Mouse (Mus musculus): ENCODE measurements around the gene Cand2. TPM values are rescaled to one million over a fixed set of nuclear protein-coding genes. Genes with fewer than 3 reads are reported as not detected.

Cand2 gene
- total and polyA plus RNA-seq, 3 experiments = 3.6 to 17.1 (median 7.8) TPM

- TF ChIP-seq MEF2A (IDR thresholded peaks at IDR 0.05; ENCODE audit: borderline replicate concordance, low read depth, low read length) (no peak), ZMIZ1 (IDR thresholded peaks at IDR 0.05; ENCODE audit: low read depth, low read length) (no peak), IRF4 (IDR thresholded peaks at IDR 0.05; ENCODE audit: low read depth, low read length) (no peak), TCF12 (IDR thresholded peaks at IDR 0.05; ENCODE audit: low read depth, low read length) (no peak), RAD21 (IDR thresholded peaks at IDR 0.05; ENCODE audit: low read depth, low read length) (peak; percentile 27), JUND (conservative IDR thresholded peaks at IDR 0.05; ENCODE audit: low read depth, low read length) (no peak), JUN (IDR thresholded peaks at IDR 0.05; ENCODE audit: insufficient read depth, low read depth, low read length) (no peak), E2F4 (IDR thresholded peaks at IDR 0.05; ENCODE audit: insufficient replicate concordance, low read depth, low read length) (no peak), NELFE (IDR thresholded peaks at IDR 0.05; ENCODE audit: low read depth, low read length) (no peak)
These were observed 80.1 kb downstream of the Cand2 start (continued) for GRCm38 (mm10) chr6:115854432-115854831.

Other genes with a start within 250 kb of the Cand2 start
- gene Tsen2, start 229.9 kb upstream of the Cand2 start, total RNA-seq (2012; rRNA removed) = 17.2 and 18.4 TPM in 2 replicates
- gene Tsen2, start 229.9 kb upstream of the Cand2 start, total RNA-seq (2014; rRNA removed) = 18.2 and 20.4 TPM in 2 replicates
- gene Tsen2, start 229.9 kb upstream of the Cand2 start, polyA plus RNA-seq (2012; ENCODE audit: insufficient read length, low read depth) = 30.1 and 33.8 TPM in 2 replicates
- gene Mkrn2os, start 182.0 kb upstream of the Cand2 start, total RNA-seq (2012; rRNA removed) = not detected in 2 replicates
- not detected in 2 replicates for gene Mkrn2os, start 182.0 kb upstream of the Cand2 start, total RNA-seq (2014; rRNA removed)
- gene Mkrn2os, start 182.0 kb upstream of the Cand2 start, polyA plus RNA-seq (2012; ENCODE audit: insufficient read length, low read depth) = not detected in 2 replicates
- gene Mkrn2, start 172.6 kb upstream of the Cand2 start, total RNA-seq (2012; rRNA removed) = 11.7 and 14.6 TPM in 2 replicates
- gene Mkrn2, start 172.6 kb upstream of the Cand2 start, total RNA-seq (2014; rRNA removed) = 45.8 and 49.8 TPM in 2 replicates
- gene Mkrn2, start 172.6 kb upstream of the Cand2 start, polyA plus RNA-seq (2012; ENCODE audit: insufficient read length, low read depth) = 17.1 and 18.6 TPM in 2 replicates
- 59.8 and 61.7 TPM in 2 replicates for gene Raf1, start 97.9 kb upstream of the Cand2 start, total RNA-seq (2012; rRNA removed)
- gene Raf1, start 97.9 kb upstream of the Cand2 start, total RNA-seq (2014; rRNA removed) = 76.8 and 79.2 TPM in 2 replicates
- gene Raf1, start 97.9 kb upstream of the Cand2 start, polyA plus RNA-seq (2012; ENCODE audit: insufficient read length, low read depth) = 53.5 and 63.2 TPM in 2 replicates
- gene Tmem40, start 12.1 kb upstream of the Cand2 start, total RNA-seq (2012; rRNA removed) = not detected in 2 replicates
- gene Tmem40, start 12.1 kb upstream of the Cand2 start, total RNA-seq (2014; rRNA removed) = not detected in 2 replicates
- gene Tmem40, start 12.1 kb upstream of the Cand2 start, polyA plus RNA-seq (2012; ENCODE audit: insufficient read length, low read depth) = not detected in 2 replicates
- gene Rpl32, start 34.2 kb downstream of the Cand2 start, total RNA-seq (2012; rRNA removed) = 5,179 and 5,276 TPM in 2 replicates
- gene Rpl32, start 34.2 kb downstream of the Cand2 start, total RNA-seq (2014; rRNA removed) = 7,033 and 7,473 TPM in 2 replicates
- gene Rpl32, start 34.2 kb downstream of the Cand2 start, polyA plus RNA-seq (2012; ENCODE audit: insufficient read length, low read depth) = 3,370 and 3,898 TPM in 2 replicates
- 0.04 and 0.13 TPM in 2 replicates for gene Efcab12, start 63.9 kb downstream of the Cand2 start, total RNA-seq (2012; rRNA removed)
- gene Efcab12, start 63.9 kb downstream of the Cand2 start, total RNA-seq (2014; rRNA removed) = 0.08 and 0.12 TPM in 2 replicates
- 0.54 and 0.60 TPM in 2 replicates for gene Efcab12, start 63.9 kb downstream of the Cand2 start, polyA plus RNA-seq (2012; ENCODE audit: insufficient read length, low read depth)
- gene Mbd4, start 78.8 kb downstream of the Cand2 start, total RNA-seq (2012; rRNA removed) = 6.8 and 7.3 TPM in 2 replicates
- gene Mbd4, start 78.8 kb downstream of the Cand2 start, total RNA-seq (2014; rRNA removed) = 11.3 and 12.2 TPM in 2 replicates
- 7.9 and 8.6 TPM in 2 replicates for gene Mbd4, start 78.8 kb downstream of the Cand2 start, polyA plus RNA-seq (2012; ENCODE audit: insufficient read length, low read depth)
- 8.8 and 14.1 TPM in 2 replicates for gene Ift122, start 78.9 kb downstream of the Cand2 start, total RNA-seq (2012; rRNA removed)
- 5.9 and 7.9 TPM in 2 replicates for gene Ift122, start 78.9 kb downstream of the Cand2 start, total RNA-seq (2014; rRNA removed)
- 6.9 and 8.6 TPM in 2 replicates for gene Ift122, start 78.9 kb downstream of the Cand2 start, polyA plus RNA-seq (2012; ENCODE audit: insufficient read length, low read depth)
- 0.04 and 0.17 TPM in 2 replicates for gene Rho, start 157.2 kb downstream of the Cand2 start, total RNA-seq (2012; rRNA removed)
- 0.04 TPM in 1 of 2 replicates, not detected in the other for gene Rho, start 157.2 kb downstream of the Cand2 start, total RNA-seq (2014; rRNA removed)
- not detected in 2 replicates for gene Rho, start 157.2 kb downstream of the Cand2 start, polyA plus RNA-seq (2012; ENCODE audit: insufficient read length, low read depth)
- gene H1foo, start 170.4 kb downstream of the Cand2 start, total RNA-seq (2012; rRNA removed) = 0.89 and 1.3 TPM in 2 replicates
- 0.77 and 0.90 TPM in 2 replicates for gene H1foo, start 170.4 kb downstream of the Cand2 start, total RNA-seq (2014; rRNA removed)
- 1.0 and 1.4 TPM in 2 replicates for gene H1foo, start 170.4 kb downstream of the Cand2 start, polyA plus RNA-seq (2012; ENCODE audit: insufficient read length, low read depth)
- gene Plxnd1, start 220.5 kb downstream of the Cand2 start, total RNA-seq (2012; rRNA removed) = 69.2 and 73.8 TPM in 2 replicates
- 20.4 and 27.7 TPM in 2 replicates for gene Plxnd1, start 220.5 kb downstream of the Cand2 start, total RNA-seq (2014; rRNA removed)
- 49.3 and 63.2 TPM in 2 replicates for gene Plxnd1, start 220.5 kb downstream of the Cand2 start, polyA plus RNA-seq (2012; ENCODE audit: insufficient read length, low read depth)

All from CH12.LX (cell line).